Mouse (Mus musculus): ENCODE data around the gene Plbd2.

The Plbd2 gene

DNA sequence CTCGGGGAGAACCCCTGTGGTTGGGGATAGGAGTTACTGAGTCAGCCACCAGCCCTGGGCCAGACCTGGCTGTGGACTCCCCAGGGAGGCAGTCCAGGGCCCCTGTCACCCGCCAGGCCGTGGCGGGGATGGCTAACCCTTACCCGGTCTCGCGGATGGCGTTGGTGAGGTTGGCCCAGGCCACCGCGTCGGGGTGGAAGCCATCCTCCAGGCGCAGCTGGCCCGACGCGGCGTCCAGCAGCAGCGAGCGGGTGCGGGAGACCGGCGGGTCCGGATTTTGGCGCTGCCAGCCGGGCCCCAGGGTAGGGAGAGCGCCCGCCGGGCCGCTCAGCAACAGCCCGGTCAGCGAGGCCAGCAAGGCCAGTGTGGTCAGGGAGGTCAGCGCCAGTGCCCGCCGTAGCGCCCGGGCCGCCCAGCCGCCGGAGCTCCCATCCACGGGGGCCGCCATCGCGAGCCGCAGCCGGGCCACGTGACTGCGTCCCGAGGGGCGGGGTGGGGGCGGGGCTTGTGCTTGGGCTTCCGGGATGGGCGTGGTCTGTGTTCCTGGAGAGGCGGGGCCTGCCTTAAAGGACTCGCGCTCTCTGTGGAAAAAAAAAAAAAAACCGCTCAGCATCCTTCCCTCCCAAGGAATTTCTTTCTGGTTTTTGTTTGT, at the start of gene Plbd2:
Gene Plbd2, minus strand, starts transcription at position 482 of the 652 bp plus-strand sequence.
- in situ Hi-C loops (cut with MboI, MseI) = no loop called here

DNA sequence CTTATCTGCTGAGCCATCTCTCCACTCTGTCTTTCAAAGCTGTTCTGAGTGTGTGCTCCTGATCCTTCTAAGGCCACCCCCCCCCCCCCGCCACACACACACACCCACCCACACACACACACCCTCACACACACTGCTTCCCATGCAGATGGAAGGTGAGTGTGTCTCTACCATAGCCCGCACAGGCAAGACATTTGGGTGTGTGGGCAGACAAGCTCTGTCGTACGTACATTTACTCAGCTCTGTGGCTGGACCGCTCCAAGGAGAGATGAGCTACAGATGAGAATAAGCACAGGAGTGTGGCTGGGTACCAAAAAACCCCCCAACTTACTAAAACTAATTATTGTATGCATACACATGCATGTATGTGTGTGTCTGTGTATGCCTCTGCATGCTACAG, 47.2 kb upstream of the Plbd2 start:
- in situ Hi-C loops (cut with MboI, MseI) = no loop called here

GRCm38 (mm10) chr5:120550137-120550536, 46.7 kb upstream of the Plbd2 start:
- in situ Hi-C loops (cut with MboI, MseI) = no loop called here

DNA sequence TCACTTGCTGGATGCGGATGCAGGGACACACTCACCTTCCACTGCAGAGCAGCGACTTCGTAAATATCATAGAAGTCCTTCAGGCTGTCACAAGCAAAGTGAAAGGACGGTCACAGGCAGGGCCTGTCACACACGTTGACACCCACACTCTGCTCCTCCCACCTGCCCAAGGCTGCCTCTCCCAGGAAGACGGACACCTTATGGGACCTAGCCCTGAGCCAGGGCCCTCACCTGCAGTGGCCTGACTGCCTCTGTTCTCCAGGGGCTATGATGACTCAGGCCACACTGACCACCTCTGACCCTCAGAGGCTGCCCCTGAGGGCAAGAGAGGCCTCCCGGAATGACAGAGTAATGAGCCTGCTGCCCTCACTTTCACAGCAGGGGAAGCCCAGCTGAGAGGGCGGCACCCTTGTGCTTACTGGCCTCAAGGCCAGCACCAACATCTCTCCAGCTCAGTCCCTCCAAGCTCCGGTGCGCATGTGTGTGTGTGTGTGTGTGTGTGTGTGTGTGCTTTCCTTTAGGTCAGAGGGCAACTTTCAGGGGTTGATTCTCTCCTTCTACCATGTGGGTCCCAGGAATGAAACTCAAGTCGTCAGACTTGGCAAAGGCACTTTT, 44.9 kb upstream of the Plbd2 start:
- in situ Hi-C loops (cut with MboI, MseI) = no loop called here

DNA sequence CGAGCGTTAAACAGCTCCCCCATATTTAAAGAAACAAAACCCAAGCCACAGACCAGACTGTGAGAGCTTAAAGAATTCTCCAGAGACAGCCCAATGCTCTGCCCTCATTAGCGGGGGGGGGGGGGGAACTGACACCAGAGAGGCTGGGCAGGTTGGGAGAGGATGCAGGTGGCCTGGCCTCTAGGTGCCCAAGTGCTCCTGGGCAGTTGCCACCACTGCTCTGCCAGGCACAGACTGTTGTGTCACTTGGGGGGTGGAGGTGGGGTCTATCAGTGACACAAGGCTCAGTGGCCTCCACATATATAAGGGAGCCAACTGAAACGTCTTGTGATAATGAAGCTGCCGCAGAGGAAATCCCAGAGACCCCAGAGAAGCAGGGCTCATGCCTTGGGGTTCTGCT, 33.2 kb upstream of the Plbd2 start:
- in situ Hi-C loops (cut with MboI, MseI) = no loop called here

DNA sequence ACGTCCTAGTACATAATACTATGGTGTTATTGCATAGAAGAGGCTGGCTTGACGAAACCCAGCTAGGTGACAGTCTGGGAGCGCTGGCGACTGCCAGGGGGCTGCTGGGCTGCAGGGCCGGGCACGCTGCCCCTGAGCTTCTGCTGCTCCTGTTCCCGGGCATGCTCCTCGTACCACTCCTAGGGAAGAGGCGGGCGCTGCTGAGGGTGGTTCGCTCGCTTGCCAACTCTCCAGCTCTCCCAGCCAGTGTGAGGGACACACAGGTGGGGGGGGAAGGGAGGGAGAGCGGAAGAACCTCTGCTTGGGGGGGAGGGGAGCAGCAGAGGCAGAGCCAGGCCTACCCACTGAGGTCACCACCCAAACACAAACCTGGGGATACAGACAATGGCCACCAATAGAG, 32.6 kb upstream of the Plbd2 start:
- in situ Hi-C loops (cut with MboI, MseI) = no loop called here

DNA sequence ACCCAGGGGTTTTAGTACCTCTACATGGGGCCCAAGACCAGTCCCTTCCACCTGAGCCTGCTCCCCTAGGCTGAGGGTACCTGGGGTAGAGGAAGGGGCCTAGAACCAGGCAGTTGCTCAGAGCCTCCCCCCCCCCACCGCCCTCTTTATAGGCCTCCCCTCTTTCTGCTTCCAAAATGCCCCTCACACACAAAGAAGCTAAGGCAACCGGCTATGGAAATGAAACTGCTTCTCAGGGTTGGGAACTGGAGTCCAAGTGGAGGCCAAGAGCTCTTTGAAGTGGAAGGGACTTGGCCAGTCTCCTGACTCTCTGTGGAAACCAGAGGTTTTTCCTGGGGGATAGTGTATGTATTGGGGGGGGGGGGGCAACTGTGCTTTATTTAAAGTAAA, 31.3 kb upstream of the Plbd2 start:
- in situ Hi-C loops (cut with MboI, MseI) = no loop called here

GRCm38 (mm10) chr5:120534071-120534685, 30.8 kb upstream of the Plbd2 start:
- in situ Hi-C loops (cut with MboI, MseI) = no loop called here

GRCm38 (mm10) chr5:120531631-120532030, 28.2 kb upstream of the Plbd2 start:
- in situ Hi-C loops (cut with MboI, MseI) = no loop called here

DNA sequence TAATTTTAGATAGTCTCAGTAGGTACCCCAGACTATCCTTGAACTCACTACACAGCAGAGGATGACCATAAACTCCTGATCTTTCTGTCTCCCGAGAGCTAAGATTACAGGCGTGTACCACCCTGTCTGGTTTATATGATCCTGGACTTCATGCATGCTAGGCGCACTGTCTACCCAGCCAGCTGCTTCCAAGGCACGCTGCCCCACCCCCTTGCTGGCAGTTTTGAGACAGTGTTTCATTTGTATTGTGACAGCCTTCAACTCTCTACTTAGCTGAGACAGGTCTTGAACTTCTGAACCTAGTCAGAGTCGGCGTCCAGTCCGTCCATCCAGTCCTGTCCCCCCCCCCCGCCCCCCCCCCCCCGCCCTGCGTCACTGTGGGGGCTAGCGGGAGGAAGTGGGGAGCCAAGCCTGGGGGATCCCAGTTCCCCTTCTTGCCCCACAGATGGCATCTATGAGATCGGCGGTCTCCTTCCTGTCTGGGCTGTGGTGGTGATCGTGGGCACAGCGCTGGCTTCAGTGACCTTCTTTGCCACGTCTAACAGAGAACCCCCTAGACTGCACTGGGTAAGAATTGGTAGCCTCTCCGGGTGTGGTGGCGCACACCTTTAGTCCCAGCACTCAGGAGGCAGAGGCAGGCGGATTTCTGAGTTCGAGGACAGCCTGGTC, 24.0 kb upstream of the Plbd2 start:
- in situ Hi-C loops (cut with MboI, MseI) = no loop called here

GRCm38 (mm10) chr5:120526311-120526710, 22.9 kb upstream of the Plbd2 start:
- in situ Hi-C loops (cut with MboI, MseI) = no loop called here

DNA sequence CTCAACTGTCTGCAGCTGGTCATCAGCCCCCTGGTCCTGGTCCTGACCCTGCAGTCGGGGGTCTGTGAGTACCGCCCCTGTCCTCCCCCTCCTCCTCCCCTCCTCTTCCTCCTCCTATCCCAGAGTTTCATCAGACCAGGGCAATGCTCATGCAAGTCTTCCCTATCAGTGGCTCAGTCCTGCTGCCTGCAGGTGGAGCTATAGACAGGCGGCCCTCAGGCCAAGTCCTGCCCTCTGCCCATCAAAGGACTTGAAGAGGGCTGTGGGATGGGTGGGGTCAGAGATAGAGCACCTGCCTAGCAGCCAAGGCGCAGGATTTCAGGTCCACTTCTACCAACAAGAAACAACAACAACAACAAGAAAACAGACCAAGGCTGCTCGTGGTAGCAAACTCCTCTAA, 22.3 kb upstream of the Plbd2 start:
- in situ Hi-C loops (cut with MboI, MseI) = no loop called here

GRCm38 (mm10) chr5:120524736-120525135, 21.3 kb upstream of the Plbd2 start:
- in situ Hi-C loops (cut with MboI, MseI) = no loop called here

GRCm38 (mm10) chr5:120522649-120523048, 19.2 kb upstream of the Plbd2 start:
- in situ Hi-C loops (cut with MboI, MseI) = no loop called here

GRCm38 (mm10) chr5:120517552-120517951, 14.1 kb upstream of the Plbd2 start:
- in situ Hi-C loops (cut with MboI, MseI) = loop anchor here (5.0 to 10.0 kb wide), 2 partner anchors 90 to 937 kb away; partner anchors contain the start of genes Erp29 and Tmem116

DNA sequence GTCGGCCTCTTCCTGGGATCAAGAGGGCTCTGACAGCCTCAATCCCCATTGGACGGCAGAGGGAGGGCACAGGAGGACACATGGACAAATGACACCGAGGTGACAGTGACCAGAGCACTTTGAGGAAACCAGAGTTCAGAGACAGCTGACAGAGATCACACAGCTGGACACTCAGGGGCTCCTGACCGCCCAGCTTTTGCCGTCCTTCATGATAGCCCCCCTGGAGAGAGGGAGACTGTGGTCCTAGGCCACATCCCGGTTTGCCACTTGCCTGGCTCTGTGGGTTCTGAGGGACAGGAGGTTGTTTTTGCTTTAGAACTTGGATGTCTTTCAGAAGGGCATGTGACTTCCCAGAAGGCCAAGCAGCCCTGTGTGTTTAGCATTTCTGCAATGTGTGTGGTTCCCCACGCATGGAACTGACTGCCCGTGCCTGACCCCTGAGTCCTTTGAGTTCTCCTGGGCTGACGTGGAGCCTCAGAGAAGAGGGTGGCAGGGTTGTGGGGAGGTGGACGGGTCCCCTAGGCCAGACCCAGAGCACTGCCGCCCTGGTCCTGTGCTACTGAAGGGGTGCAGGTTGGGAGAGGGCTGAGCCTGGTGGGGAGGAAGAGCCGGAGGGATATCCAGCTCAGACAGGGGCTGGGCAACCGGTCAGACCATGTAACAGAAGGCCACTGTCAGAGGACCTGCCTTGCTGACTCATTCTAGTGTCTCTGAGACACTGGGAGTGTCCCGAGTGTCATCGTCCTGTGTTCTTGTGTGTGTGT, 13.0 kb upstream of the Plbd2 start:
- in situ Hi-C loops (cut with MboI, MseI) = loop anchor here (5.0 to 10.0 kb wide), 2 partner anchors 91 to 938 kb away; partner anchors contain the start of genes Erp29 and Tmem116

DNA sequence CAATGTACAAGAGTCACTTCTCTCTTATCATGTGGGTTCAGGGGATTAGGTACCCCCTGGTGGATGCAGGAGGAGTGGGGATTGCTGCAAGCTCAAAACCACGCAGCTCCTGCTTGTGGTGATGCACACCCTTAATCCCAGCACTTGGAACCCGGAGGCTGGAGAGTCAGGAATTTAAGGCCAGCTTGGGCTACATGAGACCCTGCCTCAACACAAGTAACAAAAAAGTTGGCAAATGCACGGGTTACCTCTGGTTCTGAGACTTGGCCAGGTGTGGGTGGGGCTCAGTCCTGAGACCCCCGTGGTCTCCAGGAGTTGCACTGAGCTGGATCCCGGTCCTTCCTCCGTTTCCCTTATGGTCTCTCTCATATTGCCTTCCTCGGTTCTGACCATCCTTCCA, 12.0 kb upstream of the Plbd2 start:
- in situ Hi-C loops (cut with MboI, MseI) = loop anchor here (5.0 to 10.0 kb wide), 2 partner anchors 92 to 939 kb away; partner anchors contain the start of genes Erp29 and Tmem116

GRCm38 (mm10) chr5:120514754-120515153, 11.3 kb upstream of the Plbd2 start:
- in situ Hi-C loops (cut with MboI, MseI) = loop anchor here (5.0 to 10.0 kb wide), 2 partner anchors 93 to 940 kb away; partner anchors contain the start of genes Erp29 and Tmem116

DNA sequence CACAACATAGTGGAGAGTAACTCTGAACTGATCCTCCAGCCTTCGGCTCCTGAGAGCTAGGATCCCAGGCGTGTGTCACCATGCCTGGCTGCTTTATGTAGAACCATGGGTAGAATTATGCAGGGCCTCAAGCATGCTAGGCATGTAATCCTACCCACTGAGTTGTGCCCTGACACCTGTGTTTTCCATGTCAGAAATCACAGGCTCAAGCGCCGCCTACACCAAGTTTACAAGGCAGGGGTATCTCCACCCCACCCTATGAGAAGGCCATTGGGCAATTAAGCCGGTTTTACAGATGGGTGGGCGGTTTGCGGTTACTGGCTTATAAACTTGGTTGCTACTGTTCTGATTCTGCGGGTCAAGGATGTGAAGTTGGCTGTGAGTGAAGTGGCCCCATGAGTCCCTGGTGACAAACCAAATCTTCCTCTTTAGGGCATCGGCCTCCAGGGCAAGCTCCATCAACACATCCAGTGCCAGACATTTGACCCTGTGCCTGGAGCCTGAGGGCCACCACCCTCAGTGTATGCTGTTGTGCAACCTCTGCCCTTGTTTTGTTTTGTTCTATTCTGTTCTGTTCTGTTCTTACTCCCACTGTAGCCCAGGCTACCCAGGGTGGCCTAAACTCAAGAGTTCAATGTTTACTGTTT, 10.7 kb upstream of the Plbd2 start:
- in situ Hi-C loops (cut with MboI, MseI) = loop anchor here (10.0 kb wide), 1 partner anchor 941 kb away; the partner anchor contains the start of genes Erp29 and Tmem116

DNA sequence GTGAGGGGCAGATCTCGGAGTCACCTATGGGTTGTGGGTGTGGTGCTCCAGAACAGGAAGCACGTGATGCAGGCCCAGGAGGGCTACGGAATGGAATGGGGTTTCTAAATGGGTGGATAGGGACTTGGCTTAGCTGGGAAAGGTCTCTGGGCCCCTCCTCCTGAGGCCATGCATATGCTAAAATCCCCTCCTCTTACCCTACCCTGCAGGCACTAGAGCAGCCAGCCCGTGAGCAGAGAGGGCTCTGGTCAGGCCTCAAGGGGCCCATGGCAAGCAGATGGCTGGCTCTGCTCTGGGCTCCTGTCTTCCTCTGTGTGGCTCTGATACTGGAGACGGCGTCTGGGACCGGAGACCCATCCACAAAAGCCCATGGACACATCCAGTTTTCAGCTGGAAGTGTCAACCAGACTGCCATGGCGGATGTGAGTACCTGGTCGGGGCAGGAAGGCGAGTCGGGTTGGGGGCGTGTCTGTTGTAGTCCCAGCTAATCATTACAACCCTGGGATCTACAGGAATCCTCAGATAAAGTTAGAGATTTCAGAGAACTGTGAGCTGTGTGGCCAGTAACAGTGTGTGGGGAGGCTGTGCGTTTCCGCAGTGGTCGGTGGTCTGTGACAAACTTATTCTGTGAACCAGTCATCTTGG, 9.6 kb upstream of the Plbd2 start:
- in situ Hi-C loops (cut with MboI, MseI) = loop anchor here (10.0 kb wide), 1 partner anchor 942 kb away; the partner anchor contains the start of genes Erp29 and Tmem116

All from T-helper 2 cell (primary cell).